Mouse (Mus musculus): Measurements from ENCODE around the gene Anp32b. TPM values are rescaled to one million over a fixed set of nuclear protein-coding genes. Genes with fewer than 3 reads are reported as not detected.
A peak's percentile ranks its signal among the peaks of the same experiment; 100 is the strongest.

Anp32b gene
- total RNA-seq, 2 experiments from 2014 or later: 43.7 to 43.9 TPM

GRCm38 (mm10) chr4:46451758-46452480 is 1.2 kb downstream of the Anp32b start:
- intact Hi-C loops (cut with DNase I): loop anchor here (2.0 kb wide), 1 partner anchor 63 kb away; the partner anchor contains the start of gene Trmo
- DNase-seq (ENCODE audit: low spot score in 2 of 2): peak; percentile 71 to 75

- peak; percentile 40 to 57 for DNase-seq (ENCODE audit: low spot score in 2 of 2)
- intact Hi-C loops (cut with DNase I): no loop called here
Measured at GRCm38 (mm10) chr4:46452481-46452850, 1.8 kb downstream of the Anp32b start.

- intact Hi-C loops (cut with DNase I): no loop called here
- peak in 1 of 2 experiments; percentile 7 for DNase-seq (ENCODE audit: low spot score in 2 of 2)
Measured at GRCm38 (mm10) chr4:46452855-46453719, 2.4 kb downstream of the Anp32b start.

GRCm38 (mm10) chr4:46454097-46454864 is 3.6 kb downstream of the Anp32b start:
- no peak for DNase-seq (ENCODE audit: low spot score in 2 of 2)
- intact Hi-C loops (cut with DNase I): no loop called here

GRCm38 (mm10) chr4:46456762-46457161 is 6.1 kb downstream of the Anp32b start:
- no peak for DNase-seq (ENCODE audit: low spot score in 2 of 2)
- intact Hi-C loops (cut with DNase I): loop anchor here (5.0 kb wide), 1 partner anchor 259 kb away; the partner anchor contains the start of gene Xpa

GRCm38 (mm10) chr4:46457186-46457585 is 6.5 kb downstream of the Anp32b start:
- intact Hi-C loops (cut with DNase I): loop anchor here (5.0 kb wide), 1 partner anchor 260 kb away; the partner anchor contains the start of gene Xpa

GRCm38 (mm10) chr4:46458411-46458810 is 7.7 kb downstream of the Anp32b start:
- intact Hi-C loops (cut with DNase I): loop anchor here (5.0 kb wide), 1 partner anchor 261 kb away; the partner anchor contains the start of gene Xpa
- peak in 1 of 2 experiments; percentile 13 for DNase-seq (ENCODE audit: low spot score in 2 of 2)

More at GRCm38 (mm10) chr4:46457186-46457585, 6.5 kb downstream of the Anp32b start:
- no peak for DNase-seq (ENCODE audit: low spot score in 2 of 2)

GRCm38 (mm10) chr4:46463130-46463830 is 12.6 kb downstream of the Anp32b start:
- intact Hi-C loops (cut with DNase I): no loop called here
- peak; percentile 45 to 46 for DNase-seq (ENCODE audit: low spot score in 2 of 2)

GRCm38 (mm10) chr4:46465740-46466139 is 15.0 kb downstream of the Anp32b start:
- DNase-seq (ENCODE audit: low spot score in 2 of 2): peak in 1 of 2 experiments; percentile 34
- intact Hi-C loops (cut with DNase I): no loop called here

GRCm38 (mm10) chr4:46475101-46475500 is 24.4 kb downstream of the Anp32b start:
- DNase-seq (ENCODE audit: low spot score in 2 of 2): no peak
- intact Hi-C loops (cut with DNase I): no loop called here

GRCm38 (mm10) chr4:46479081-46479480 is 28.4 kb downstream of the Anp32b start:
- no peak for DNase-seq (ENCODE audit: low spot score in 2 of 2)
- intact Hi-C loops (cut with DNase I): no loop called here

GRCm38 (mm10) chr4:46485696-46486417 is 35.2 kb downstream of the Anp32b start:
- intact Hi-C loops (cut with DNase I): no loop called here
- DNase-seq (ENCODE audit: low spot score in 2 of 2): peak; percentile 54 to 58

GRCm38 (mm10) chr4:46487348-46487747 is 36.6 kb downstream of the Anp32b start:
- DNase-seq (ENCODE audit: low spot score in 2 of 2): peak; percentile 64 to 67
- intact Hi-C loops (cut with DNase I): no loop called here

- DNase-seq (ENCODE audit: low spot score in 2 of 2): peak; percentile 93 to 94
- intact Hi-C loops (cut with DNase I): no loop called here
Measured at GRCm38 (mm10) chr4:46489028-46489925, 38.6 kb downstream of the Anp32b start, which contains the start of gene Nans. TSS of gene Nans (plus strand) at chr4:46489248.

GRCm38 (mm10) chr4:46493071-46493470 is 42.4 kb downstream of the Anp32b start:
- no peak for DNase-seq (ENCODE audit: low spot score in 2 of 2)
- intact Hi-C loops (cut with DNase I): no loop called here

- DNase-seq (ENCODE audit: low spot score in 2 of 2): no peak
- intact Hi-C loops (cut with DNase I): loop anchor here (5.0 kb wide), 1 partner anchor 162 kb away; no protein-coding TSS in a partner anchor
Measured at GRCm38 (mm10) chr4:46495543-46495942, 44.8 kb downstream of the Anp32b start.

- intact Hi-C loops (cut with DNase I): loop anchor here (5.0 kb wide), 1 partner anchor 160 kb away; no protein-coding TSS in a partner anchor
- DNase-seq (ENCODE audit: low spot score in 2 of 2): peak; percentile 51 to 71
Measured at GRCm38 (mm10) chr4:46497286-46497892, 46.7 kb downstream of the Anp32b start.
